Mouse (Mus musculus): Measurements from ENCODE around the gene Prdm11.

Prdm11 gene

GRCm38 (mm10) chr2:93013415-93014092 is 32.4 kb downstream of the Prdm11 start:
- no peak for DNase-seq (ENCODE audit: extremely low read depth, insufficient read length, low spot score)

GRCm38 (mm10) chr2:93012976-93013375 is 33.0 kb downstream of the Prdm11 start:
- DNase-seq (ENCODE audit: extremely low read depth, insufficient read length, low spot score), result no peak

DNA sequence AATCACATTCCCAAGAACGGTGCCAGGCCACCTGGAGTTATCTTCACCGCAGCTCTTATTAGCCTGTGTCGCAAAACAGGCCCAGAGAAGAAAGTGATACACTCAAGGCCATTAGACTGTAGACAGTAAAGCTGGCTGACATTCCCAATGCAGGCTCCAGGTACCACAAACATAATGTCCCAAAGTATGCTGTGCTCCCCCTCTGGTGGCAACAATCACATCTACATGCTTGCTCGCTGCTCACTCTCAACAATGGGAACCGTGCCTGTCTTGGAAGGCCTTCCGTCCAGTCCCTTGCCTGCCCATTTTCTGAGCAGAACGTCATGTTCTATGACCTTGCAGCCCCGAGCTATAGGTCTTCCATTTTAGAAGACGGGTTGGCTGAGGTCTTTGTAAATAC is 34.0 kb downstream of the Prdm11 start:
- no peak for DNase-seq (ENCODE audit: extremely low read depth, insufficient read length, low spot score)

DNA sequence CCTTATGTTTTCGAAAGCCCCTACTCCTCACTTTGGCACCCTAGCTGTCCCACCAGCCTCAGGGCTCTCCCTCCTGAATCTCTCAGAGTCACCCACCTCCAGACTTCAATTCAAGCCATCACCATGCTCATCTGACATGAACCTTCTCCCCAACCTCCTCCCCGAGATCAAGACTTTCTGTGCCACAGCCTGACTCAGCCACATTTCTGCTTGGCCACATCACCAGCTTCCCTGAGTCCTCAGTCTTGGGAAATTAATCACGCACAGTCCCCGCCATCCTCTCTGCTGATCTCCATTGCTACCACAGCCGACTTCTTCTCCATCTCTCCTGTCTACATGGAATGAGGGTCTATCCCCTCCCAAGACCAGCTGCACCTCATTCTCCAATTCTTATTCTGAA is 34.5 kb downstream of the Prdm11 start:
- DNase-seq (ENCODE audit: extremely low read depth, insufficient read length, low spot score), result no peak

DNA sequence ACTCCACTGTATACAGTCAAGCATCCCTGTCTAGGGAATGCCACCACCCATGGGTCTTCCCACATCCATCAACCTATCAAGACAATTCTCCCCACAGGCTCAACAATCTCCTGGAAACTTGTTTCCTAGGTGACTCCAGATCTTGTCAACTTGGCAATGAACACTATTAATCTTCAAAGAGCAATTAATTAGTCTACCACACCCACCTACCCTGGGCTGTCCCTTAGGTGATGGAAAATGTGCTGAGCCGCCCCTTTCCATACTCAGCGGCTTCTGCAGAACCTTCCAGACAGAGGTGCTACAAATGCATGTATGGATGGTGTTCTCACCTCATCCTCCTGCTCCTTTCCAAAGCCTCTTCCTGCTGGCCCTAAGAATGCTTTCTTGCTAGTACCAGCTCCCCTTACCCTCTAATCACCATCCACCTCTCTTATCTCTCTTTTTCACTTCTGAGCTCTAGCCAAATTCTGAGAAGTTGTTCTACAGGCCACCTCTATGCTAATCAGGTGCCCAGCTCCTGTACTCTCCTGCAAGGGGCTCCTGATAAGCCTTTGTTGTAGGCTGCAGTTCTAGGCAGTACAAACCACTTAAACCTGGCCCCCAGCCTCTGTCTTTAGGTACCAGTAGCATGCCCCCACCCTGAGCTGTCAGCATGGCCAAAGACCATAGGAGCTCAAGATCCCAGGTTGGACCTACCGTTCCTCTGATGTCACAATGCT is 37.8 kb downstream of the Prdm11 start:
- DNase-seq (ENCODE audit: extremely low read depth, insufficient read length, low spot score), result no peak

- no peak for DNase-seq (ENCODE audit: extremely low read depth, insufficient read length, low spot score)
Measured at GRCm38 (mm10) chr2:93005028-93005427, 40.9 kb downstream of the Prdm11 start.

- DNase-seq (ENCODE audit: extremely low read depth, insufficient read length, low spot score), result no peak
Measured at GRCm38 (mm10) chr2:92991976-92992375, 54.0 kb downstream of the Prdm11 start.

DNA sequence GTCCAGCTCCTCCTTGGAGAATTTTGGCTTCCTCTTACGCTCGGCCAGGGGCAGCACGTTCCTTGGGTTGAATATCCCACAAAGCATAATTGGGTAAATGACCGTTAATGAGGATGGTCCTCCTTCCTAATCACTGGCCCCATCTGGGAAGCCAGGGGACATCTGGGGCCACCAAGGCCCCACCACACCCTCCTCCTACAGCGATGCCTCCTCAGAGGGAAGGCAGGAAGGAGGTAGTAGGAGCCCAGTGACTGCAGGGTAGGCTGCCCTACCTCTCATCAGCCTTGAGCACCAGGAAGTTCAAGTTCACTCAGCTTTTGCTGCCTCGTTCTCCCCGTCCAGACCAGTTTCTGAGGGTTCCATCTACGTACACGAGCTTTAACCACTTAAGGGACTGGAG is 56.4 kb downstream of the Prdm11 start:
- no peak for DNase-seq (ENCODE audit: extremely low read depth, insufficient read length, low spot score)

DNA sequence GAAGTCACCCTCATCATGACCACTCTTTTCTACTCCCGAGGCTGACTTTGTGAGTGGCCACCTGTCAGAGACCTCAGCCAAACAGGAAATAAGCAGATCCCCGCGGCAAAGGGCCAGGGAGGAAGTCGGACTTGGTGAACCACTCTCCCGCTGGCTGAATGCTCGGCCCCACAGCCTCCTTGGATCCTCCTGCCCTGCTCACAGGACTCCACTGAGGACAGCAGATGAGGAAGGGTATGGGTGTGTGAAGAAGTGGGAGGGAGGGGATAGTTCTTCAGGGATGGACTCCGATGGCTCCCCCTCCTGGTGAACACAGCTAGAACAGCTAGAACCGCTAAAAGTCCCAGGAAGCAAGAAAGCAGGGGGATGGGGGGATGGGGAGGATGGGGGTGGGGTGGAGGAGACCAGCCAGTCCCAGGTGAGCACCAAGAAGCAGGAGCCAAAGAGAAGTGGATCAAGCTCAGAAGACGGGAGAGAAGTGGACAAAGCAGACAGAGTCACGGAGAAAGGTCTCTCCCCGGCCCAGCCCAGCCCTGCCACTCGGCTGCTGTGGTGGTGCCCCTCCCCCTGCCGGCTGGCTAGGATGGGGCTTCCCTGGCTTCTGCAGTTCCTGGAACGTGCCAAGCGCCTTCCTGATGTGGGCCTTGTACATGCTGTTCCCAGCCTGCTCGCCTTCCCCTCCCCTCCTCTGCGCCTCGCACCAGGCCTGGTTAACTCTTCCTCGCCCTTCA is 57.9 kb downstream of the Prdm11 start:
- no peak for DNase-seq (ENCODE audit: extremely low read depth, insufficient read length, low spot score)

DNA sequence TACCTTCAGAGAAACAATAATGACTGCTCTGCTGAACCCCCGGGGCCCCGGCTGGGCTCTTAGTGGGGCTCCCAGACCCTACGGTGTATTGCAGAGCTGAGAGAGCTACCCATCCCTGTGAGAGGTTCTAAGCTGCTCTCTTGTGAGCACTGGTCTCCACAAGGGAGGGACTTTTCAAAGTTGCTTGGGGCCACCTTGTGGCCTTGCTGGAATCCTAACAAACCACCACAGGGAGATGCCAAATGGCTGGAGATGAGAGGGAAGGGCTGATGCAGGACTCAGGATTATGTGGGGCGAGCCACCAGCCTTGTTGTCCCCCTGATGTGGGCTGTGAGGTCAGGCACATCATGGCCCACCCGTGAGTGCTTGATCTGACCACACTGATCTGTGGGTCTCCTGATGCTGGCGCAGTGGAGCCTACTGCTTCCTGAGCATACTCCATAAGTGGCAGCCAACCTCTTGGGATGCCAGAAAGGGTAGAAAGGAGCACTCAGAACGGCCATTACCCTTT is 58.8 kb downstream of the Prdm11 start:
- DNase-seq (ENCODE audit: extremely low read depth, insufficient read length, low spot score), result no peak

- DNase-seq (ENCODE audit: extremely low read depth, insufficient read length, low spot score), result no peak
Measured at GRCm38 (mm10) chr2:92985600-92985999, 60.4 kb downstream of the Prdm11 start.

GRCm38 (mm10) chr2:92985171-92985570 is 60.8 kb downstream of the Prdm11 start:
- no peak for DNase-seq (ENCODE audit: extremely low read depth, insufficient read length, low spot score)

DNA sequence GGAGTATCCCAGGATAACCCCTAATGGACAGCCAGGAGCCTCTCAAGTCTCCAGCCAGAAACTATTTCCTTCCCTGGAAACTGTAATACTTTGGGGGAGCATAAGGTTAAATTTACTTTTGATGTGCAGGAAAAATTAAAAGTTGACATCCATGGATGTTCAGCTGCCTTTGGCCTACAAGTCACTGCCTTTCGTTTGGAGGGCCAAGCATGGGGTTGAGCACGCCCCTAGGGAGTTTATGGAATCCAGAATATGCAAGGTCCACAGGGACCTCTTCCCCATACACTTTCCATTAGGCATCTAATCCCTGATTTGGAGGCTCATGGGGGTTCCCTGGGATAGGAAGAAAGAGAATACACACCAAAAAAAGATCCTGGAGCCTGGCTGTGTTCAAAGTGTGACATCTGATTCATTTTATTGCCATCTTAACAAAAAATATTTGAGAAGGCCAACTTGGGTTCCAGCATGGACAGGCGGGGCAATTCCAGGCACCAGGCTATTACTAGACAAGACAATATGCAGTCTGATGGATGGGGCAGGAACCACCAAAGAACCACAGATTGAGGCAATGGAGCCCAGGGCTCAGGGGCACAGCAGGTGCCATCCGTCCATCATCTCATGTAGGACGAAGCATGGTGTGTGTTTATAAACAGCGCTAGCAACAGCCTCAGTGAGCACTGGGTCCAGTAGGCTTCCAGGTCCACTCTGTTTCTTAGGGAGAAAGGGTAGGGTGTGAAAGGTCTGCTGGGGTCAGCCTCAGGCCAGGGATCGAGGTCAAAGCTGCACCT is 61.5 kb downstream of the Prdm11 start:
- no peak for DNase-seq (ENCODE audit: extremely low read depth, insufficient read length, low spot score)

DNA sequence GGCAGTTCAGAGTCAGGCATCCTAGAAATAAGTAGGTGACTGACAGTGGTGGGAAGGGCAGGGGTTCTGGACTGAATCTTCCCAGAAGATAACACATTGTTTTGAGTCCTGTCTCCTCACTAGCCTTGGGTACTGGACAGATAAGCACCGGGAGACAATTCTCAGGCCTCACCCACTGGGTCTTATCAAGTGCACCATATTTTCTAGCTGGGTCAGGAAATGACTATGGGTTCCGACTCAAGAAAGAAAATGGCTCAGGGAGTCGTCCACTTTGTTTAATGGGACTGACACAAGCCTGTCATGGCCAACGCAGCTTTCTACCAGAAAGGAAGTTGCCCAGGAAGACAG is 62.7 kb downstream of the Prdm11 start:
- DNase-seq (ENCODE audit: extremely low read depth, insufficient read length, low spot score), result no peak

DNA sequence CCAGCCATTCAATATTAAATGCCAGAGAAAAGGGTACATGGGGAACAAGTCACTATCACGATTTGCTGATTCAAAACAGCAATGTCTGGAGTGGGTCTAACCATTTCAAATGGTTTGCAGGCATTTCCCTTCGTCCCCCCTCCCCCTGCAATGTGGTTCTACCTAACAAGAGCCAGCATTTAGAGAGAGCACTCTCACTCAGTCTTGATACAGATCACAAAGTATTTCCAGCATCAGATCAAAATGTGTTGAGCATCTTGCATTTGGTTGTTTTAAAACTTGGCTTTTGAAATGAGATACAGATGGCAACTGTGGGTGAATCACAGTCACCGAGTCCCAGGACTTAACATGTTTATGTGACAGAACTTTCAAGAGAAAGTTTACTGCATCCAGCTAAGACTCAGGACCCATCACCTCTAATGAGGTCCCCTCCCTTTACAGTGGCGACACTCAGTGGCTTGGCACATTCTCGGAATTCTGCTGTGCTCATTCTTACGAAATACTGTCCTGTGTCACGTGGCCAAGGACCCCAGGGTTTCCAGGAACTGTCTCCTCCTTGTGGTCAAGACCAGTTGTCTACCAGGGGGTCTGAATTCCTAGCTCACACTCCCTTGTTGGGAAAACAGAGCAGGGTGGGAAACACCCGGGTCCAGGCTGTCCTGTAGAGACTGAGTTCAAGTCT is 63.2 kb downstream of the Prdm11 start:
- DNase-seq (ENCODE audit: extremely low read depth, insufficient read length, low spot score), result no peak

DNA sequence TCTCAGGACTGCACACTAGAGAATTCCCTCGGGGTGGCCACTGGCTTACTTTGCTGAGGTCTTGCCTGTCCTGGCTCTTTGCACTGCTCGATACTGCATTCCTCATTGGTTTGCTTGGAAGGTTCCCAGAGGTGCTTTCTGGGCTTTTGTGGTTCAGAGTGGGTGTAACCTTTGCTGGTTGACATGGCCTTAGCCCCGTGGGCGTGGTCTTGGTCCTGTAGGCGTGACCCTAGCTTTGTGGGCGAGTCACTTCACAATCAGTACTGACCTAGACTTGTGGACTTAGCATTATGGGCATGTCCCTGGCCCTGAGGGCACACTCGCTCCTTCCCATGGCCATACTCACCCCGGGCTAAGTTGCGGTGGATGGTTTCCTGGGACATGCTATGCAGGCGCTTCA is 65.8 kb downstream of the Prdm11 start:
- DNase-seq (ENCODE audit: extremely low read depth, insufficient read length, low spot score), result no peak

GRCm38 (mm10) chr2:92975031-92975790 is 70.8 kb downstream of the Prdm11 start:
- DNase-seq (ENCODE audit: extremely low read depth, insufficient read length, low spot score), result peak; percentile 48

GRCm38 (mm10) chr2:92973646-92974045 is 72.3 kb downstream of the Prdm11 start:
- DNase-seq (ENCODE audit: extremely low read depth, insufficient read length, low spot score), result no peak

- no peak for DNase-seq (ENCODE audit: extremely low read depth, insufficient read length, low spot score)
Measured at GRCm38 (mm10) chr2:92972071-92972470, 73.9 kb downstream of the Prdm11 start.

DNA sequence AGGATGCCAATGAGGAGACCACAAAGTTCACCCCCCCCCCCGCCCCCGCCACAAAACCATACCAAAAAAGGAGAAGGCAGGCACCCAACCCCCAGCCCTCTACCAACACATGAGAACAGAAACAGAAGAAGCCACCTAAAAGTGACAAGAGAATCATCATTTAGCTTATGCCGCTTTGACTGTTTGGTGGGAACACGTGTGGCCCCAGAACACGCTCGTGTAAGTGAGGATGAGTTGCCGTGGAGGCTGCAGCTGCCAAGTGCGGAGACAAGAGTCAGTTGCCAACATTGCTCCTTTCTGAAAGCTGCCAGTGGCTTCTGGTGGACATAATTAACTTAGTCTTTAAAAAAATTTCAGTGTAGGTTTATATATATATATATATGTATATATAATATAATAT is 74.4 kb downstream of the Prdm11 start:
- DNase-seq (ENCODE audit: extremely low read depth, insufficient read length, low spot score), result no peak

All from 3134 (cell line).